Mouse (Mus musculus) kidney, adult 2 months (tissue): Measurements from ENCODE around the gene Cd47.

ENCODE experiments used
- CTCF ChIP-seq: fragments of 200-500 bp; conservative IDR thresholded peaks from 2 replicates; pipeline ENCODE4 v1.5.1; 2011; ENCODE audit warnings: low read depth, mild to moderate bottlenecking, control low read depth, low read length, moderate library complexity, mixed read lengths; ENCODE audit not compliant: insufficient read depth, insufficient read length
- POLR2A ChIP-seq: fragments of 200-500 bp; IDR thresholded peaks from one replicate; pipeline ENCODE4 v1.6.1; 2011; ENCODE audit warnings: low read depth, low read length, control low read depth

- TF ChIP-seq CTCF (no peak), POLR2A (no peak)
Observed at GRCm38 (mm10) chr16:49793596-49793995, 6.7 kb upstream of the Cd47 start.
